Mouse (Mus musculus): ENCODE data around the gene Ros1. TPM values are rescaled to one million over a fixed set of nuclear protein-coding genes. Genes with fewer than 3 reads are reported as not detected.

Gene Ros1
- polyA plus RNA-seq (2012; ENCODE audit: insufficient read depth, insufficient read length, missing spikeins), result not detected in 2 replicates

DNA sequence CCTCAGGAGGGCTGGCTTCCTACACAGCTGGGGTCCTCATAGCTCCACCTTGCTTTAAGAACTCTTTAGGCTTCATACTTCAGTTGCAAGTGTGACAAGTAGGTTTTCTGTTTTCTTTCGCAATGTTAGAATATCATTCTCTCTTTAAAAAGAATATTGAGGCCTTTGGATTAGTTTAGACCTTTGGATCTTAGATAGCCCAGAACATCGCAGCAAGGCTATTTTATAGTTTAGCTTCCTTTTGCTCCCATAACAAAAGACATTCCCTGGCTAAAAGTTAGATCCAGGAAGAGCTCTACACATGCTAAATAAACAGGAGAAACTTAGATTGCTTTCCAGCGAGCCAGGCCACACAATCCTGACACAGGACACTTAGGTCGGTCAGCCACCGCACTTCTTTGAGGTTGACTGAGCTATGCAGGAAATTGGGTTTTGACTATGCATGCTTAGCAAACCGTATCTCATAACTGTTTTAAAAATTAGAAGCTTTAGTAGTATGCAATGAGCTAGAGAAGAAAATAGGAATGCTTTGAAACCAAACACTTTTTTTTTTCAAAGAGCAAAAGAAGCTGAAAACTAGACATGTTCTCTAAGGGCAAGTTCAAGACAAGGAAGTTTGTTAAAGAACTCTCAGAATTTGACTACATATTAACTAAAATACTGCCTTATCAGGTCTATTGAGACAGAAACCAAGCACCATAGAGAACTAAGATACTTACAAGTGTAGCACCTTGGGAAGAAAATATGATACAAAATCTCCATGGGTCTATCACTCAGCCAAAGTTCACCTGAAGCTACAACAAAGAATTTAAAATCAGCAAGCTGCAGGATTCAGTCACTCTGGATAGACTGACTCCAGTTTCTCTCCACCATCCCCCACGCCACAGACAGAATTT is at the start of gene Ros1:
Gene Ros1, minus strand, starts transcription at position 288 of the 896 bp plus-strand sequence.
- Histone ChIP-seq H3K27ac (replicated peaks; ENCODE audit: low read depth, low read length) (no peak within 1 kb of the TSS), H3K4me1 (ENCODE audit: control insufficient read depth, insufficient read depth, insufficient read length, low read length) (no peaks in the 10 kb centered on the region), H3K4me3 (ENCODE audit: insufficient read depth, low read depth, low read length) (no peak within 1 kb of the TSS)

DNA sequence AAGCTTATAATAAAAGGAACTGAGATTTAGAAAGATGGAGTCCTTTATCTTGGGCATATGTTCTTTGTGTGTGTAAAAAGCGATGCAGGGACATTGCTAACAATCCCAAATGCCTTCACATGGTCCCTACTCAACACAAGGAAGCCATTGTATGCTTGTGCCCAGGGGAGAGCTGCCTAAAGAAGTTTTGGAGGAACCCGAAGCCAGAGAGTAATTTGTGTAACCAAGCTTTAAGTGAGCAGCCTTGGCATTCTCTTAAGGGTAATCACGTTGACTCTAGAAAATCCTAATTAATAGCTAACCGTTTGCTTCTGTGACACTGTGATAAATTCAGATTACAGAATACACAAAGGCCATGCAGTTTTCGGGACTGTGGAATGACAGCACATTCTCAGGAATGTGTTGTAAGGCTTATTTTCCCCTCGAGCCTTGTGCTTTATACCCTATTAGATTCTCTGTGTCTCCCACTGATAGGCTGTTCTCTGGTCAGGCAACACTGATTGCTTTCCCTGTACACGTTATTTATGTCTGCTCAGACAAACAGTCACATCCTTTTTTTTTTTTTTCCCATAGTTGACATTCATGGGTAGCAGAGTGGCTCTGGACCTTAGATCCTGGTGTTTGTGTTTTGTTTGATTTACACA is 47.8 kb upstream of the Ros1 start:
- Histone ChIP-seq H3K27ac (replicated peaks; ENCODE audit: low read depth, low read length) (no peak overlapping the region), H3K4me1 (ENCODE audit: control insufficient read depth, insufficient read depth, insufficient read length, low read length) (no peaks in the 10 kb centered on the region), H3K4me3 (ENCODE audit: insufficient read depth, low read depth, low read length) (no peak overlapping the region)

DNA sequence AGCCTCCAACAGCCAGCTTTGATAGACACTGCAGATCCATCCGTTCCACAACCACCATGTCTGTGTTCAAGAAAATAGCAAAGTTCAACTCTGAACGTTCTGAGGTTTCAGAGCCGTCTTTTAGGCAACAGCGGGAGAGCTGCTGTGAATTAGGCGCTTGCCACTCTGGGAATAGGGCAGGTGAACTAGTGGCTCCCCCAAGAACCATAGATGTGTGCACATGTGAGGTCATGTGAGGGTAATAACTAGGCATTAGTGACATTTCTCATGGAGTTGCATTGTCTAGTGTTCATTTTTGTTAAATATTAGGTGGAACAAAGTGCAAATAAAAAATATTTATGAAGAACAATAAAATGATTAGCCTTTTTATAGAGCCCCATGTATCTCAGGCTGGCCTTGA is 47.0 kb upstream of the Ros1 start:
- Histone ChIP-seq H3K4me1 (ENCODE audit: control insufficient read depth, insufficient read depth, insufficient read length, low read length) (no peaks in the 10 kb centered on the region), H3K27ac (replicated peaks; ENCODE audit: low read depth, low read length) (no peak overlapping the region), H3K4me3 (ENCODE audit: insufficient read depth, low read depth, low read length) (no peak overlapping the region)

DNA sequence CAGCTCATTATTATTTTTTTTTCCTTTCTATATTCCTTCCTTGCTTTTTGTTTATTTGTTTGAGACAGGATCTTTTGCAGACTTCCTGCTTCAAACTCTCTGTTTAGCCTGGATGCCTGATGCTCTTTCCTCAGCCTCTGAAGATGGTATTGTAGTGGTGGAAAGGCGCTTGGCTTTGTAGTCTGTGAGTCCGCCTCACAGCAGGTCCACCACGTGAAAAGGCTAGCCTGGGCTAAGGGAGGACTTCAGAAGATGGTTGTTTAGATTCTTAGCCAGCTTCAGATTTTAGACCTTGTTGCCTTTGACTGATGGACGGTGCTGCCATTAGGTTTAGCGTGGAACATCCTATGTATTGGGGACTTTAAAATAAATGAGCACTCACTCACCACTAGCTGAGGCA is 40.4 kb upstream of the Ros1 start:
- H3K4me3 ChIP-seq (ENCODE audit: insufficient read depth, low read depth, low read length), result peak overlapping the region; percentile 83
- no peak overlapping the region for H3K27ac ChIP-seq (replicated peaks; ENCODE audit: low read depth, low read length)
- no peaks in the 10 kb centered on the region for H3K4me1 ChIP-seq (ENCODE audit: control insufficient read depth, insufficient read depth, insufficient read length, low read length)

DNA sequence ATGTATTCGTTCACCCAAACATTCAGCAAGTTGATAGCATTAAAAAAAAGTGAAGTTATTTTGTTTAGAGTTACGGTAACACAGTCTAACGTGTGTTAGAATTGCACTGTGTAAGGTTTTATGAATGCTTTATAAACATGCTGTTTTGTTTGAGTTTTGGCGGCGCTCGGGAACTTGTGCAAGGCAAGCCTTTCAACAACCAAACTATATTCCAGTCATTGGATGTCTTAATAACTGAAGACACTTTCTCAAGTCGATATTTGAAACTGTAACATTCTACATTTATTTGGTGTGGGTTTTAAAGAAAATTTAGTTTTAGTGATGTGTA is 39.6 kb upstream of the Ros1 start:
- H3K4me1 ChIP-seq (ENCODE audit: control insufficient read depth, insufficient read depth, insufficient read length, low read length), result no peaks in the 10 kb centered on the region
- H3K27ac ChIP-seq (replicated peaks; ENCODE audit: low read depth, low read length), result no peak overlapping the region
- H3K4me3 ChIP-seq (ENCODE audit: insufficient read depth, low read depth, low read length), result peak overlapping the region; percentile 83

DNA sequence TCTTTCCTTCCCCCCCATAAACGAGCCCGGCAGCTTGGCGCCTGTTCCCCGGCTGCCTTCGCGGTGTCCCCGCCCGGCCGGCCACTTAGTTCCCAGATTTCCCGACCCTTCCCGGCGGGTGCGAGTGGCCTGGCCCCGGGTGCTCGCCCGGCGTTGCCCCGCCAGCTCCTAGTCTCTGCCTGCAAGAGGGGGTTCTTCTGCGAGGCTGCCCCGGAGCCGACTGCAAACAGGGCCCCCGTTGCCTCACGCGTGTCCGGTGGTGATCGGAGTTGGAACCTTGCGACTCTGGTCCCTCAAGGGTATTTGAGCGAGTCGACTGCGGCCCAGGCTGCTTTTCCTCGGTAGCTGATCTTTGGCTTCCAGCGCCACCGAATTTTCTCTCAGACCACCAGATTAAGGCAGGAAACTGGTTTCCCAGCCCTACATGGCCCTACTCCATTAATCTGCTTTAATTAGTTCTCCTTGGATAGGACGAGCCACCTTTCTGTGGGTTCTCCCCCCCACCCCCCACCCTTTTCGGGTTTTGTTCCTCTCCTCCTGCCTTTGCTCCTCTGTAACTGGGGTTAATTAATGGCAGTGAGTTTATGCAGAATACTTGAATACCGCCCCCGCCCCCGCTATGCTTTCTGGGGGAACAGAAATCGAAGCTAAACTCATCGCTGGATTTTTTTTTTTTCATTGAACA is 39.1 kb upstream of the Ros1 start:
- Histone ChIP-seq H3K4me3 (ENCODE audit: insufficient read depth, low read depth, low read length) (peak overlapping the region; percentile 83), H3K4me1 (ENCODE audit: control insufficient read depth, insufficient read depth, insufficient read length, low read length) (no peaks in the 10 kb centered on the region), H3K27ac (replicated peaks; ENCODE audit: low read depth, low read length) (peak overlapping the region; percentile 28)

DNA sequence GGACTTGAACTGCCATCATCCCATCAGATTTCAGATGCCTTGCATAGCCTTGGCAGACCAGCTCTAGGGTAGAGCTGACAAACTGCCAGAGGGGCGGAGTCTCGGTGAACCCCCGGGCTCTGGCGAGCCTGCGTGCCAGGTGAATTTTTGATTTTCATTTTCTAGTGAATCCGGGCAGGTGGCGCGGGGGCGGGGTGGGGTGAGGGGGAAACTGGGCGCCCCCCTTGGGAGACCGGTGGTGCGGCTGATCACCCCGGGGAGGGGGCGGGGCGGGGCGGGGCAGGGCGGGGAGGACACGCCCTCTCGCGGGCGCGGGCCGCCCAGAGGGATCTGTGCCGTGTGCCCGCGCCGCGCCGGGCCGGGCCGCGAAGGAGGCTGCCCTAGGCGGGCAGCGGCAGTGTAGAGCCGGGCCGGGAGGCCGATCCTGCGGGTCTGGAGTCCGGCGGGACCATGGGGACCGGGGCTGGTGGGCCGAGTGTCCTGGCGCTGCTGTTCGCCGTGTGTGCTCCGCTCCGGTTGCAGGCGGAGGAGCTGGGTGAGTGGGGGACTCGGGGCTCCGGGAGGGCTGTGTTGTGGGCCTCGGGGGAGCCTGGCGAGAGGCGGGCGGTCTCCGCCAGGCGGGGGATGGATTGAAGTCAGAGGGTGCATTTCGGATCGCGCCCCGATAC is 38.4 kb upstream of the Ros1 start, which contains the start of gene Dcbld1:
Gene Dcbld1, plus strand, starts transcription at position 319 of the 668 bp plus-strand sequence.
- Histone ChIP-seq H3K27ac (replicated peaks; ENCODE audit: low read depth, low read length) (peak within 1 kb of the TSS; percentile 28), H3K4me3 (ENCODE audit: insufficient read depth, low read depth, low read length) (peak within 1 kb of the TSS; percentile 83), H3K4me1 (ENCODE audit: control insufficient read depth, insufficient read depth, insufficient read length, low read length) (no peaks in the 10 kb centered on the region)

DNA sequence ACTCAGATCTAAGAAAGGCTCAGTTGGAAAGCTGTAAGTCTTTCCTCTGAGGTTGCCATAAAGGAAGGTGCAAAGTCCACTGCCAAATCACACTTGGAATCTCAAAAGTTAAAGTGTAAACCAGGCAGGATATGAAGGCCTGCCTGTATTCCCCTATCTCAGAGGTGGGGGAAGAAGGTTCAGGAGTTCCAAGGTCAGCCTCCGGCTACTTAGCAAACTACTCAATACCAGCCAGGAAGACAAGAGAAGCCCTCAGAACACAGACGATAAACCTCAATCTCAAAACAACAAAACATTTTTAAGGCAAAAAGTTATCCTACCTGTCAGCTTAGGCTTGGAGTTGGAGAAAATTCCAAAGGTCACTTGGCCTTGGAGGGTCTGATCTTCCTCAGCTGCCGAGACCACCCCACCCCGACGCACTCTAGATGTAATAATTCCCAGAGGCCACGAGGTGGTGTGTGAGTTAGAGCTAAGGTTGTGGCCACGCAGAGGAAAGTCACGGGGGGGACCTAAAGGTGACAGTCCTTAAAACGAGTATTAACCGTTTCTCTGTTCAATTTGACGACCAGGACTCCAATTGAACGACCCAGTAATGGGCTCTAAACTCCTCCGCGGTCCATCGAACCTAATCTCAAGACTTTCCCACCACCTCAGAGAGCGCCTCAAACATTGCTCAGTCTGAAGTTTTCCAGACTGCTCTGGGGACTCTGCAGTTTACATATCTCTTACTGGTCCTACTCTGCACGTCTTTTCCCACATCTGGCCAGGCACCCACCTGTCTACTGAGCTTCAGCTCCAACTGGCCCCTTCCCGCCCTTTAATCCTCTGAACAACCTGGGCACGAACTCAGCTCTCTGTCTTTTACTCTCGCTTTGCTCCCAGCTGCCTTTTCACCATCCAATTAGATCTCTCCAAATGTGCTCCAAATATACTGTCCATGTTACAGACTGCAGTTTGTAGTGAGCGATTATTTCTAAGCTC is 37.4 kb upstream of the Ros1 start:
- Histone ChIP-seq H3K27ac (replicated peaks; ENCODE audit: low read depth, low read length) (no peak overlapping the region), H3K4me3 (ENCODE audit: insufficient read depth, low read depth, low read length) (peak overlapping the region; percentile 26), H3K4me1 (ENCODE audit: control insufficient read depth, insufficient read depth, insufficient read length, low read length) (no peaks in the 10 kb centered on the region)

DNA sequence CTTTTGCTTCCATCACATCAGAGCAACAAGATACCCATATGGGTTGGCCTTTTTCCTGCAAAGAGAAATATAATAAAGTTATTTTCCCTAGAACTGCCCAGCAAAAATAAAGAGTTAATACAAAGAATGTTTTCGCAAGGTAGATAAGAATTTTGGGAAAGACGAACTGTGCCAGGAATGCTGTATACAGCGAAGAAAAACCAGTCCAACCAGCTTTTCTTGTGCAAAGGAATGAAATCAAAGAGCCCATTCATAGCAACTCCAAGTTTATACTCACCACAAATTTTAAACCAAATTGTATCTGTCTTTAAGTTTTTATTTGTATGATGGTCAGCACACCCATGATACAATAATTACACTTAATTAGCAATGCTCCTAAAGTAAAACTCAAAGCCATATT is 24.6 kb upstream of the Ros1 start:
- no peak overlapping the region for H3K27ac ChIP-seq (replicated peaks; ENCODE audit: low read depth, low read length)
- no peaks in the 10 kb centered on the region for H3K4me1 ChIP-seq (ENCODE audit: control insufficient read depth, insufficient read depth, insufficient read length, low read length)

DNA sequence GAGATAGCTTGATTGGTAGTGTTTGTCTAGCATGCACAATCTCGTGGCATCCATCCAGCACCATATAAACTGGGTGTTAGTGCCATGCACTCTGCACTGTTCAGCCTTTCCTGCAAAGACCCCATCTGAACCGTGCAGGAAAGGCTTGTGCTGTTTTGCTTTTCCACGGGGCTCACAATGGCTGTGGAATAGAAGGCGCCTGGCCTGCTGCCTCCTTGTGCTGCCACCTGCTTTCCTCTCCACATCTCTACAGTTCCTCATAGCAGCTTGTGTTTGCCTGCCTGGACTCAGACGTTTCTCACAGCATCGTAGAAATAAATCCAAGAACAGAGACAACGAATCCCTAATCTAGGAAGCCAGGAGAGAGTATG is 22.5 kb upstream of the Ros1 start:
- Histone ChIP-seq H3K27ac (replicated peaks; ENCODE audit: low read depth, low read length) (no peak overlapping the region), H3K4me1 (ENCODE audit: control insufficient read depth, insufficient read depth, insufficient read length, low read length) (no peaks in the 10 kb centered on the region), H3K4me3 (ENCODE audit: insufficient read depth, low read depth, low read length) (no peak overlapping the region)

More for the DNA sequence above, 24.6 kb upstream of the Ros1 start:
- H3K4me3 ChIP-seq (ENCODE audit: insufficient read depth, low read depth, low read length), result no peak overlapping the region

DNA sequence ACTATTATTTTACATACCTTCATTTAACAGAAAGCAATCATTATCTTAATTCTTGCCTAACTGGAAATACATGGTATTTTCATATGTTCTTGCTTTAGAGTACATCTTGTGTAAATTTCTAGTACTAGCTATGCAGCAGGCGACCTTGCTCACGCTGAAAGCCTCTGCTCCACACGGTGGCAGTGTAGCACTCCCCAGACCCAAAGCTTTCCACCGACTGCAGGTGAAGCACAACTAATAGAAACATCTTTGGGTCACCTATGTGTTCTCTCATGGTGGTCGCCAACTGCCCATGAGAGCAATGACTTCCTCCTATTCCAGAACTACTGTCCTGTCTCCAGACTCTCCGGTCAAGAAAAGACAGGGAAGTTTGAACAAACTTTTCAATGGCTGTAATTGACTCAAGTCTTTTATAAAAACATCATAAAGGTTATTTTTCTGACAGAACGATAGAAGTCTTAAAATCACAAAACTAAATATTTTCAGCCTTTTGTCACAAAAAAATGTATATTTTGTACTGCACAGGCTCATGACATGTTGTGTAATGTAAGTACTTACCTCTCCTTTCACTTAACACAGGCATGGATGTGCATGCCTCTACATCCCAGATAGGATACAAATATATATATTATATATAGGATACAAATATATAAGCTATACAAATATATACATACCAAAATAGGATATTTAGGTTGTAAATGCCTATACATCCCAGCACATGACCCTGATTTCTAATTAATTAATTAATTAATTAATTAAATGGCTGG is 21.9 kb upstream of the Ros1 start:
- Histone ChIP-seq H3K4me1 (ENCODE audit: control insufficient read depth, insufficient read depth, insufficient read length, low read length) (no peaks in the 10 kb centered on the region), H3K4me3 (ENCODE audit: insufficient read depth, low read depth, low read length) (no peak overlapping the region), H3K27ac (replicated peaks; ENCODE audit: low read depth, low read length) (no peak overlapping the region)

DNA sequence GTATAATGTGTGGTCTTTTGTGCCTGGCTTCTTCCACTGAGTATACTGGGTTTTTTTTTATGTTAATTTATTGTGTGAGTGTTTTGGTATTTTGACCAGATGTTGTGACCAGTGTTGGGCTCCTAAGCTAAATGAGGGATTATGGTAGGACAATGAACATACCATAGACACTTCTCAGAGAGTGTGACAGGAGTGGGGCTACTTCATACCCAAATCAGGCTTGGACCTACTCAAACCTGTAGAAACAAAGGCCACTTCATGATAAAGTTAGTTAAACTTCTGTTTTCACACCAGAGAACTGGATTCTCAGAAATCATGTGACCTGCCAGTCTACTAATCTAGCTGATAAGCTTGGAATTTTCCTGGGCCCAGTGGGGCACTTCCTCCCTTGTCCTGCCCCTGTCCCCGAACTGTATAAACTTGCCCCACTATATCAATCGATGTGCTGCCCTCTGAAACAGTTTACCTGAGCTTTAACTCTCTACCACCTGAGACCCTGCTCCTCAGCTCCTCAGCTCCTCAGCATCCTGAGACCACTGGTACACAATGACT is 20.3 kb upstream of the Ros1 start:
- no peak overlapping the region for H3K4me3 ChIP-seq (ENCODE audit: insufficient read depth, low read depth, low read length)
- no peaks in the 10 kb centered on the region for H3K4me1 ChIP-seq (ENCODE audit: control insufficient read depth, insufficient read depth, insufficient read length, low read length)
- no peak overlapping the region for H3K27ac ChIP-seq (replicated peaks; ENCODE audit: low read depth, low read length)

DNA sequence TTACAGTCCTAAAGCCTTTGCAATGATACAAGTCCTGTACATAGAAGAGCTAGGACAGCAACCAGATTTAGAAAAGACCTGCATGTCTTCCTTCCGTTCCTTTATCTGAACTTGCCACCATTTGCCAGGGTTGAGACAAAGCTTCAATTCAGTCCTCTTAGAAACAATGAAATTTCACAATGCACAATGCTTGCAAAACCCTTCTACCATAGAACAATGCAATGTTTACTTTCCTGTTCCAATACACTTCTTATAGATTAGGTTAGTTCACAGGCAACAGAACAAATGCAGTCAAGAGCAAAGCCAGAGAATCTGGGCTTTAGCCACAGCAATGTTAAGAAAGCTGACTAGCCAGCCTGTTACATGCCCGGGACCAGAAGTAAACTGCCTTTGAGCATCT is 9.0 kb upstream of the Ros1 start:
- Histone ChIP-seq H3K27ac (replicated peaks; ENCODE audit: low read depth, low read length) (no peak overlapping the region), H3K4me1 (ENCODE audit: control insufficient read depth, insufficient read depth, insufficient read length, low read length) (no peaks in the 10 kb centered on the region)

More for the DNA sequence above, 9.0 kb upstream of the Ros1 start:
- no peak overlapping the region for H3K4me3 ChIP-seq (ENCODE audit: insufficient read depth, low read depth, low read length)

All from brown adipose tissue, adult 24 weeks (tissue).